Mouse (Mus musculus): ENCODE data around the gene Fig4.

- TF ChIP-seq TAL1 (IDR thresholded peaks at IDR 0.05; ENCODE audit: low read length), result no peak
- TF ChIP-seq GATA1 (IDR thresholded peaks at IDR 0.05; ENCODE audit: low read length), result no peak
Observed at GRCm38 (mm10) chr10:41246111-41246510, 56.9 kb downstream of the Fig4 start.

Data from erythroblast, embryonic 14.5 days (primary cell).